Mouse (Mus musculus): Measurements from ENCODE around the gene Efcab14. TPM values are rescaled to one million over a fixed set of nuclear protein-coding genes. Genes with fewer than 3 reads are reported as not detected.
A peak's percentile ranks its signal among the peaks of the same experiment; 100 is the strongest.

Efcab14 gene
- 23.5 and 27.8 TPM in 2 replicates for polyA plus RNA-seq (2016; fragmentation: Nextera tagmentation; extraction: Ambion mirVana)

DNA sequence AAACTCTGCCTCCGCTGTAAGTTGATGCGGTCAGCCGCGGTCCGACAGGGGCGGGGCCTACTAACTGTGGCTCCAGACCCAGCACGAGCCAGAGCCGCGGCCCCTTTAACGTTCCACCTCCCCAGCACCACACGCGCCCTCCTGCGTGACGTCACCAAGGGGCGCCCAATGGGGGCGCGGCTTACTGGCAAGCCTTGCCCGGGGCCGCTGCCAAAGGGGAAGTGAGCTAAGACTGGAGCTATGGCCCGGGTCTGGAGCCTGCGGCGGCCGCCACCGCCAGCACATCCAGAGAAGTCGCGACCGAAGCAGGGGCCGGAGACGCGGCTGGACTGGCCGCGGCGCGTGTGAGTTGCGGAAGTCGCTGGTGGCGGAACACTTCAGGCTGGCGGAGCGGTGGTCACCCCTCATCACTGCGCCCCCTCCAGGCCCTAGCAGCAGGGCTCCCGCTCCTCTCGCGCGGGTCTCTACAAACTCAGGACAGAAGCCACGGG lies at the start of gene Efcab14:
Gene Efcab14 (plus strand): TSS at position 194 of the 491 bp plus-strand sequence.
- H3K4me1 ChIP-seq: peaks cover 17% of the 10 kb centered on the region
- H3K27me3 ChIP-seq (replicated peaks): no peaks in the 10 kb centered on the region
- peak within 1 kb of the TSS; percentile 83 for H3K4me2 ChIP-seq (replicated peaks)
- peaks cover 23% of the 10 kb centered on the region for H3K36me3 ChIP-seq
- H3K9me3 ChIP-seq: no peaks in the 10 kb centered on the region
- H3K27ac ChIP-seq: peak within 1 kb of the TSS; percentile 50; the same call in 1 of the 2 replicates
- peak within 1 kb of the TSS; percentile 74 for H3K9ac ChIP-seq
- H3K4me3 ChIP-seq: peak within 1 kb of the TSS; percentile 80
- under 1% methylated on average over 45 of the region's 45 CpGs for WGBS
- ATAC-seq (ENCODE audit: low FRiP score, low read depth): peak; percentile 100

DNA sequence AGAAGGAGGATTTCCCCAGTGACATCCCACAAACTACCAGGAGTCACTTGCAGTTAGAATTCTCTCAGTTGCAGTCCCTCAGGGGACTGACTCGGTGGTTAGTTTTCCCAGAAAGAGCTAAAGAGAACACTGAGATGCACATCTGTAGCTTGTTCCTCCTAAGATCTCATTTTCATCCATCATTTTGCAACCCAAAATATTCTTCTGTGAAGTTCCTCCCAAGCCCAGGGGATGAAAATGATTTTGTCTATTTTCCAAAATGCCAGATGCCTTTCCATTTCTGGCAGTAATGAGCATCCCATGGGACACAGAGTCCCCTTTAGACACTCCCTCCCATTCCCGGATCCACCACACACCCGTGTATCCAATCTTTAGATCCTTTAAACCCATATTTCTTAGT lies 36.1 kb upstream of the Efcab14 start:
- 75% methylated on average over 3 of the region's 3 CpGs for WGBS
- no peak overlapping the region for H3K4me3 ChIP-seq
- no peaks in the 10 kb centered on the region for H3K4me1 ChIP-seq
- ATAC-seq (ENCODE audit: low FRiP score, low read depth): no peak
- H3K4me2 ChIP-seq (replicated peaks): no peak overlapping the region
- H3K27ac ChIP-seq: no peak overlapping the region
- H3K9me3 ChIP-seq: no peaks in the 10 kb centered on the region
- H3K36me3 ChIP-seq: no peaks in the 10 kb centered on the region
- H3K9ac ChIP-seq: no peak overlapping the region
- no peaks in the 10 kb centered on the region for H3K27me3 ChIP-seq (replicated peaks)

DNA sequence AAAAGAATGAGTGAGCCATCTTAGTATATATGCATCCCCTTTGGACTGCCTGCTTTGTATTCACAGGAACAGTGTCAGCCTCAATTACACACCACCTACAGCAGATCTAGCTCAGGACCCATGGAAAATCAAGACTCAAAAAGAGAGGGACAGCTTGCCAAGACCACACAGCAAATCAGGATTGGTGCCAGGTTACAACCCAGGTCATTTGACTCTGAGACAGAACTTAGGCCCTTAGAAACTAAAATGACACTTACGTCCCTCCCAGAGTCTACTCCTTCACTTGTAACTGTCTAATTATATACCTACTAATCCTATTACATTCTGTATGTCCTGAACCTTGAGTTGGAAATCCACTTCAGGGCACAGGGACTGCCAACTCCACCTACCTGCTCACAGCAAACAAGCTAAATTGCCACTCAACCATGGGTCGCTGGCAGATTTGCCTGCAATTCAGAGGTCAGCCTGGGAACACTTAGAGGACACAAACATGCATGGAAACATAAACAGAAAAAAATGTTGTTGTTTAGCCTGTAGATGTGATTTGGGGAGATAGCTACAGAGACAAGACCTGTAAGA lies 33.5 kb upstream of the Efcab14 start:
- WGBS: 87% methylated on average over 2 of the region's 2 CpGs
- H3K27me3 ChIP-seq (replicated peaks): no peaks in the 10 kb centered on the region
- H3K9me3 ChIP-seq: no peaks in the 10 kb centered on the region
- no peak overlapping the region for H3K27ac ChIP-seq
- no peak overlapping the region for H3K4me3 ChIP-seq
- no peaks in the 10 kb centered on the region for H3K36me3 ChIP-seq
- no peak for ATAC-seq (ENCODE audit: low FRiP score, low read depth)
- no peak overlapping the region for H3K4me2 ChIP-seq (replicated peaks)
- H3K9ac ChIP-seq: no peak overlapping the region
- H3K4me1 ChIP-seq: no peaks in the 10 kb centered on the region

DNA sequence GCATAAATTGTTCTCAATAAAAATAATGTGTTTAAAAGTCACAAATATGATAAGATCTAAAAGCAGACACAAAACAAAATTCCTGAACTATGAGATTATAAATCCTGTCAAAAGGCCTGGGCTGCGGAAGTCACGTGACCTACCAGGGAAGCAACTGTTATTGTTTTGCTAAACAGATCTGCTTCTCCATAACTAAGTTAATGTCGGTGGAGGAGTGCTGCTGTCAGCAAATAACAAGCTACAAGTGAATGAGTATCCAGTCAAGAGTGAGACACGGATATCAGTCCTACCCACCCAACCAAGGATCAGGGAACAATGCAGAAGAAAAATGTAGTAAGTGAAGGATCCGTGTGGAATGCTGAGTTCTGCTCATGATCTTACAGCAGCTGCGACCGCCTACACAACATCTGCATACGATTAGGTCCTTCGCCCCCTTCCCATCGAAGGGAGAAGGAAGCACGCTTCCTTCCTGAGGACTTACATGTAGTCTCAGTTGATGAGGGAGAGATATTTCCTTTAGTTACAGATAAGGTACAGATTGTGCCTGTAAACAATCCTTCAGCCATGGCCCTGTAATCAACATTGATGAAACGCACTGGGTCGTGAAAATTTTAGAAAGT lies 28.5 kb upstream of the Efcab14 start:
- no peak overlapping the region for H3K27ac ChIP-seq
- H3K9ac ChIP-seq: no peak overlapping the region
- no peaks in the 10 kb centered on the region for H3K27me3 ChIP-seq (replicated peaks)
- no peaks in the 10 kb centered on the region for H3K4me1 ChIP-seq
- no peaks in the 10 kb centered on the region for H3K9me3 ChIP-seq
- WGBS: 68% methylated on average over 13 of the region's 13 CpGs
- no peak overlapping the region for H3K4me2 ChIP-seq (replicated peaks)
- H3K4me3 ChIP-seq: no peak overlapping the region
- ATAC-seq (ENCODE audit: low FRiP score, low read depth): no peak
- no peaks in the 10 kb centered on the region for H3K36me3 ChIP-seq

DNA sequence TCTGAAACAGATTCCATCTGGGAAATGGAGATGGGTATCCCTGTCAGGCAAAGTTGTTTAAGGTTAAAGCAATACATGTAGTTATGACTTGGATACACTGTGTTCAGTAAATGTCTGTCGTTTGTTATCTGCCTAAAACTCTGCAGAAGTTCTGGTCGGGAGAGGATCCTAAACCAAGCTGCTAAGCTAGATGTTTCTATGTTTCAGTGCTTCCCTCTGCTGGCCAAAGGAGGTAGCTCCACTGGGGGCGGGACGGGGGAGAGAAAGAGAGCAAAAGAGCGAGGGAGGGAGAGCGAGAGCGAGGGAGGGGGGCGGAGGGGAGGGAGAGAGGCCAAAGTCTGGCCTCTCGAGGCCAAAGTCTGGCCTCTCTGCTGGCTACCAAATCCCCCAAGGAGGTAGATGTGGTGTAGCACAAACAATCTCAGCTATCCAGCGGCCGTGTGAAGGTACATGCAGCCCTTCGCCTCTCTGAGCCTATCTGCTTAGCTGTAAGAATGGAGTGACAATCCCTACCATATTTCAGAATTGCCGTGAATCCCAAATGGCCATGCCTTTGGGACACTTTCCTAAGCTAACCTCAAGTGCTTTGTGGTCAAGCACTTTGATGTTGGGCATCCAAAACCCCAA lies 27.6 kb upstream of the Efcab14 start:
- Histone ChIP-seq H3K4me2 (replicated peaks) (peak overlapping the region; percentile 51), H3K36me3 (no peaks in the 10 kb centered on the region), H3K4me3 (no peak overlapping the region), H3K27ac (no peak overlapping the region), H3K9me3 (no peaks in the 10 kb centered on the region), H3K9ac (peak overlapping the region; percentile 44; the same call in 1 of the 2 replicates), H3K4me1 (no peaks in the 10 kb centered on the region), H3K27me3 (replicated peaks) (no peaks in the 10 kb centered on the region)
- WGBS: 15% methylated on average over 13 of the region's 13 CpGs
- peak; percentile 71; the same call in 1 of the 2 replicates for ATAC-seq (ENCODE audit: low FRiP score, low read depth)

DNA sequence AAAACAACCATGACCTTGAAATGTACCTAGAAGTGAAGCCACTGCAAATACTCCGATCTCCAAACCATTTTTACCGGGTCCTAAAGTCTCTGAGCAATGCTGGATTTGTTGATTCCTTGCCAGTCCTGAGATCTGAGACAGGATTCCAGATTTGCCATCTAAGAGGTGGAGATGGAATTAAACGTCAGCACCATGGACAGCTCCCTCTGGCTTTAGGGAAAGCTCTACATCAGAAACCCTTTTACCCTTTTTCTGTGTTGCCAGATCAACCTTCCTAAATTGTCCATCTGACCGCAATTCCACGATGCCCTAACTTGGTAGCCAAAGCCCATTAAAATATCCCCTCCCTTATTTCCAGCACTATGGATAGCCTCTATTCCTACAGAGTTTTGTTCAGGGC lies 8.8 kb upstream of the Efcab14 start:
- 16% methylated on average over 5 of the region's 5 CpGs for WGBS

DNA sequence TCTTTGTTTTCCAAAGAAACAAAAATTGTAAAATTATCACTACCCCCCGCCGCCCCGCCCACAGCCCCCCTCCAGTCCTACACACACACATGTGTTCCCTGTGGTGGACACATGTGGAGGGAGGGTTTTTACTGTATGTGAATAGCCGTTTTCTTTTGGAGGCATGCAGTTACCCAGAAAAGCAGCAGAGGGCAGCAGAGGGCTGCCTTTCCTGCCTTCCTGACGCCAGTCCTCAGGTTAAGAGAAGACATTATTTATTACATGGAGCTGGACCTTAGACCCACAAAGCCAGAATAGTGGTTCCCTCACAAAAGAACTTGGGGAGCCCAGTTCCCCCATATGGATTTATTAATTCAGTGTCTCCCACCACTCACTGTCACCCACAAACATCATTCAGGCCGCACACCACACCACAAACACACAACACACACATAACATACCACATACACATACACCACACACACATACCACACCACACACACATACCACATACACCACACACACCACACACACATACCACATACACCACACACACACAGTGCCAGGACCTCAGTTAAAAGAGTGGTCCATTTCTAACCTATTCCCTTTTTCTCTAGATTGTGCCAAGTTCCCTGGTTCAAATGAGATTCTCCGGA lies 5.8 kb upstream of the Efcab14 start:
- H3K36me3 ChIP-seq: no peaks in the 10 kb centered on the region
- H3K9me3 ChIP-seq: no peaks in the 10 kb centered on the region
- no peaks in the 10 kb centered on the region for H3K4me1 ChIP-seq
- no peak overlapping the region for H3K9ac ChIP-seq
- H3K27ac ChIP-seq: no peak overlapping the region
- no peak overlapping the region for H3K4me2 ChIP-seq (replicated peaks)
- WGBS: 22% methylated on average over 7 of the region's 7 CpGs
- 0 out of 2 replicates have a peak, but pooled peaks cover 10% of the 10 kb centered on the region for H3K27me3 ChIP-seq (replicated peaks)
- ATAC-seq (ENCODE audit: low FRiP score, low read depth): peak; percentile 74
- no peak overlapping the region for H3K4me3 ChIP-seq

More for the DNA sequence above, 8.8 kb upstream of the Efcab14 start:
- Histone ChIP-seq H3K27ac (no peak overlapping the region), H3K4me2 (replicated peaks) (no peak overlapping the region), H3K4me3 (no peak overlapping the region), H3K4me1 (no peaks in the 10 kb centered on the region), H3K36me3 (no peaks in the 10 kb centered on the region), H3K27me3 (replicated peaks) (0 out of 2 replicates have a peak, but pooled peaks cover 10% of the 10 kb centered on the region), H3K9ac (no peak overlapping the region), H3K9me3 (no peaks in the 10 kb centered on the region)
- no peak for ATAC-seq (ENCODE audit: low FRiP score, low read depth)

DNA sequence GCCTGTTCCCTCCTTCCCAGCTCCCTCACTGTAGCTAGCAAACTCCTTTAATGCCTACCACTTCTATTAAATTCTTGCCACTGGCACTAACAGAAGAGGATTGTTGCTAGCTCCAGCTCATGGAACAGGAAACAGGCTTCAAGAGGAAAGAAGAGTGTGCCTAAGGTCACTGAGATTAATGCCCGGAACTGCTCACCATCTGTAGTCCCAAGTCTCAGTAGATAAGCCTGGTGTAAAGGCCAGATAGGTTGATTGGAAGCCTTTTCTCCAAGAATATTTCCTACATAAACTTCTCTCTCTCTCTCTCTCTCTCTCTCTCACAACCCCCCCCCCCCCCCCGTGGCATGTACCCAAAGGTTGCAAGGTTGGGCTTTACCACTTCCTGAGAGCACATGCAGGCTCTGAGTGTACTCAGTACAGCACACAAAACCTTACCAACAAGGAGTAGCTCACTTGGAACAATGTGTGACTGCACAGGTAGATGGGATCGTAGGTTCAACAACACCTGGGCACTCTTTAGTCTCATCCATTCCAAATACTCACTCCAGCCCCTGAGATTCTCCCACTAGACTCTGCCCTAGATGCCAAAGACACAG lies 5.2 kb upstream of the Efcab14 start:
- ATAC-seq (ENCODE audit: low FRiP score, low read depth): no peak
- H3K4me3 ChIP-seq: no peak overlapping the region
- H3K4me2 ChIP-seq (replicated peaks): no peak overlapping the region
- no peaks in the 10 kb centered on the region for H3K4me1 ChIP-seq
- WGBS: 77% methylated on average over 3 of the region's 3 CpGs
- no peak overlapping the region for H3K9ac ChIP-seq
- H3K36me3 ChIP-seq: no peaks in the 10 kb centered on the region
- H3K9me3 ChIP-seq: no peaks in the 10 kb centered on the region
- no peak overlapping the region for H3K27ac ChIP-seq
- 0 out of 2 replicates have a peak, but pooled peaks cover 10% of the 10 kb centered on the region for H3K27me3 ChIP-seq (replicated peaks)

DNA sequence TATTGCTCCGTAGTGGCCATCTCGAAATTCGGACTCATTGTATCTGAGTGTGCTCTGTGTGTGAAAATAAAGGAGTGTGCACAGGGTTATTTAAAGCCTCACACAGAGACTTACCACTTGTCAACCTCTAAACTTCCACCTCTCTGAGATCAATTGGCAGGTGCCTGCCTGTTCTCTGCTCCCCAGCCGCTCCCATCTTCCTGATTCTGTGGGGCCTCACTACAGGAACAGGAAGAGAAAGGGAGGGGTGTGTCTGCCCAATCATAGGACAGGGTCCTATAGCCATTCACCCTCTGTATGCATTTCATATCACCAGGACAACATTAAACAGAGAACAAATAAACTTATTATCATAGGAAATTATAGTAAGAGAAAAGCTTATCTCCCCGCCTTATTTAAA lies 3.8 kb upstream of the Efcab14 start:
- no peaks in the 10 kb centered on the region for H3K9me3 ChIP-seq
- no peak overlapping the region for H3K4me2 ChIP-seq (replicated peaks)
- ATAC-seq (ENCODE audit: low FRiP score, low read depth): no peak
- no peaks in the 10 kb centered on the region for H3K36me3 ChIP-seq
- 79% methylated on average over 5 of the region's 5 CpGs for WGBS
- peaks cover 7% of the 10 kb centered on the region for H3K4me1 ChIP-seq
- H3K27me3 ChIP-seq (replicated peaks): 0 out of 2 replicates have a peak, but pooled peaks cover 4% of the 10 kb centered on the region
- H3K4me3 ChIP-seq: no peak overlapping the region
- no peak overlapping the region for H3K9ac ChIP-seq
- H3K27ac ChIP-seq: no peak overlapping the region

DNA sequence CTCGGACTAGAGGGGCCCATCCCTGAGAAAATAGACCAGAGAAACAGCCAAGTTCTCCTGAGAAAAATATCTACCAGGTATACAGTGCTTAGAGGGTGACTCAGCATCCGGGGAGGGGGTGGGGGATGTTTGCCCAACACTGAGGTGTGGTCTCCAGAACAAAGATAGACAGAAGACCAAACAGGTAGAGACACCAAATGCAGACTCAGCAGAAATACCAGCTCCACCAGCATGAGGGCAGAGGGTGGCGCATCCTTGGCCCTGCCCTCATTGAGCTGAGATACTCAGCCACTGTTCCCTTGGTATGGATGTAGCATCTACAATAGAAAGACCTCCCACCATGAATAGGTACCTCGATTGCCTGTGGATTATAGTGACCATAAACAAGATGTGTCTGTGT lies 2.7 kb upstream of the Efcab14 start:
- Histone ChIP-seq H3K27ac (no peak overlapping the region), H3K9me3 (no peaks in the 10 kb centered on the region), H3K9ac (no peak overlapping the region), H3K27me3 (replicated peaks) (0 out of 2 replicates have a peak, but pooled peaks cover 4% of the 10 kb centered on the region), H3K4me2 (replicated peaks) (no peak overlapping the region), H3K4me1 (peaks cover 17% of the 10 kb centered on the region), H3K36me3 (no peaks in the 10 kb centered on the region), H3K4me3 (no peak overlapping the region)
- 68% methylated on average over 4 of the region's 4 CpGs for WGBS
- no peak for ATAC-seq (ENCODE audit: low FRiP score, low read depth)

DNA sequence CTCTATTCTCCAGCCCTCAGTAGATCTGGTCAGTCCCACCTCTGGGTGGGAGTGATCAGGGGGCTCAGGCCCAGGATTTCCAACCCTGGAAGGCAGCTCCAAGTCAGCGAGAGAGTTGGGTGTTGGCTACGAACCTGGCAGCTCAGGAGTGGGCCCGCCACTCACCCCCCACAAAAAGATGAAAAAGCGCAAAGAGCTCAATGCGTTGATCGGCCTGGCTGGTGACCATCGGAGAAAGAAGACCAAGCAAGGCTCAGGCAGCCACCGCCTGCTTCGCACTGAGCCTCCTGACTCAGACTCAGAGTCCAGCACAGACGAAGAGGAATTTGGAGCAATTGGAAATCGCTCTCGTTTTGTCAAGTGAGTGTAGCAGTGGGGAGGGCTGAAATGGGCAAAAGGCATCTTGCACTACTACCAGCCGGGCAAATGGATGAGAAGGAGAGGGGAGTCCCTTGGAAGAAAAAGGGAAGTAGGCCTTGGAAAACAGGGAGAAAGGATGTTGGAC lies 989 bp downstream of the Efcab14 start:
- no peak for ATAC-seq (ENCODE audit: low FRiP score, low read depth)
- WGBS: 52% methylated on average over 13 of the region's 13 CpGs

More for the DNA sequence above, 989 bp downstream of the Efcab14 start:
- no peaks in the 10 kb centered on the region for H3K27me3 ChIP-seq (replicated peaks)
- peak overlapping the region; percentile 80 for H3K4me3 ChIP-seq
- no peak overlapping the region for H3K27ac ChIP-seq
- peaks cover 17% of the 10 kb centered on the region for H3K4me1 ChIP-seq
- H3K36me3 ChIP-seq: peaks cover 29% of the 10 kb centered on the region
- H3K9ac ChIP-seq: peak overlapping the region; percentile 74
- peak overlapping the region; percentile 83 for H3K4me2 ChIP-seq (replicated peaks)
- H3K9me3 ChIP-seq: no peaks in the 10 kb centered on the region
